Mouse (Mus musculus): ENCODE data around the gene Ripply1. TPM values are rescaled to one million over a fixed set of nuclear protein-coding genes. Genes with fewer than 3 reads are reported as not detected.

The Ripply1 gene
- not detected in 2 replicates for polyA plus RNA-seq (2011; ENCODE audit: insufficient read depth, insufficient read length, low replicate concordance, missing spikeins)

GRCm38 (mm10) chrX:139782278-139783044, at the start of gene Ripply1:
TSS of gene Ripply1 (minus strand) at chrX:139782353.
- 70% methylated on average over 6 of the region's 6 CpGs for WGBS
- no peak within 1 kb of the TSS for H3K4me3 ChIP-seq (replicated peaks; ENCODE audit: control insufficient read depth, low read depth, low read length)
- H3K27ac ChIP-seq (ENCODE audit: control insufficient read depth, insufficient read depth, low read depth, low read length, poor library complexity), result no peak within 1 kb of the TSS
- H3K4me1 ChIP-seq (ENCODE audit: control insufficient read depth, insufficient read depth, low read length), result no peaks in the 10 kb centered on the region
- no peak for TF ChIP-seq CTCF (IDR thresholded peaks at IDR 0.05; ENCODE audit: control insufficient read depth, insufficient read depth, low read length)
- no peak for TF ChIP-seq POLR2A (IDR thresholded peaks at IDR 0.05; ENCODE audit: borderline replicate concordance, control insufficient read depth, low read depth, low read length)

DNA sequence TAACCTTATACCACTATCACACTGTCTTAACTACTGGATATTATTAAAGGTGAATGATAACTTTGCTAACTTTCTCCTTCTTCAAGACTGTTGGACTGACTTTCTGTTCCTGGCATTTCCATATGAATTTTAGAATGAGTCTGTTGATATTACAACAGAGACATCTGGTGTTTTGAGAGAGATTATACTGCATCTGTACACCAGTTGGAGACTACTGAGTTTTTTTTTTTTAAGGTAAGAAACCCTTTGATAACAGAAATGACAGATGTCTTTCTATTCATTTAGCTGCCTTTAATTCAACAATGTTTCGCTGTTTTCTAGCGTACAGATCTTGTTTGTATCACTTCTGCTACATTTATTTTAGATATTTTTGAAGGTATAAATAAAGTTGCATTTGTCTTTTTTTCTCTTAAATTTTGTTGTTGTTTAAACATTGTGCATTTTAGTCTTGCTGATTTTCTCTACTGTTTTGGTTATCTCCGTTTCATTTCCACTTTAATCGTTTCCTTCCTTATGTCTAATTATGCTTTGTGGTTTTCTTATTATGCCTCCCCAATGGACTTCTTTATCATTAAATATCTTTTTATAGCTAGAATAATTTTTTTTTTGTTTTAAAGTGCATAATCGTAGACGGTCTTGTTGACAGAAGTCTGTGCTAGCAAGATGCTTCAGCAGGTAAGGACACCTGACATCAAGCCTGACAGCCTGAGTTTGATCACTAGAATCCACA, 46.4 kb upstream of the Ripply1 start:
- 59% methylated on average over 6 of the region's 6 CpGs for WGBS
- Histone ChIP-seq H3K4me1 (ENCODE audit: control insufficient read depth, insufficient read depth, low read length) (no peaks in the 10 kb centered on the region), H3K27ac (ENCODE audit: control insufficient read depth, insufficient read depth, low read depth, low read length, poor library complexity) (no peak overlapping the region), H3K4me3 (replicated peaks; ENCODE audit: control insufficient read depth, low read depth, low read length) (no peak overlapping the region)
- TF ChIP-seq CTCF (IDR thresholded peaks at IDR 0.05; ENCODE audit: control insufficient read depth, insufficient read depth, low read length) (no peak), POLR2A (IDR thresholded peaks at IDR 0.05; ENCODE audit: borderline replicate concordance, control insufficient read depth, low read depth, low read length) (no peak)

DNA sequence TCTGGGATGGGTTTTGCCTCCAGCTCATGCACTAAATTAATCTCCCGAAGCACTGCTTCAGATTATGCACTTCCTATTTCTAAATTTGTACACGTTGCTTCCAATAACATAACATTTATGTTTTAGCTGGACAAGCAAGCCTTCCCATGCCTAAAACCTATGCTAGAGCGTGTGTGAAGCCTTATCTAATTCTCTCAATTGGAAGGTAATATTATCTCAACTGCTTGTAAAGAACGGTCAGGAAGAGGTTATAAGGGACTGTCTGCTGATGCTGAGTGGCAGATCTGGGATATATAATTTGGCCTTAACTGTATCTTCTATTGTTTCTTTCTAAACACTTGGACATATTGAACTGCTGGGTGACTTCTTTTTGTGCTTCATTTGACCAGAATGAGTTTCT, 44.8 kb upstream of the Ripply1 start:
- Histone ChIP-seq H3K27ac (ENCODE audit: control insufficient read depth, insufficient read depth, low read depth, low read length, poor library complexity) (no peak overlapping the region), H3K4me3 (replicated peaks; ENCODE audit: control insufficient read depth, low read depth, low read length) (no peak overlapping the region), H3K4me1 (ENCODE audit: control insufficient read depth, insufficient read depth, low read length) (no peaks in the 10 kb centered on the region)
- WGBS, result 55% methylated on average over 4 of the region's 4 CpGs
- TF ChIP-seq POLR2A (IDR thresholded peaks at IDR 0.05; ENCODE audit: borderline replicate concordance, control insufficient read depth, low read depth, low read length) (no peak), CTCF (IDR thresholded peaks at IDR 0.05; ENCODE audit: control insufficient read depth, insufficient read depth, low read length) (no peak)

GRCm38 (mm10) chrX:139825402-139825801, 43.2 kb upstream of the Ripply1 start:
- TF ChIP-seq CTCF (IDR thresholded peaks at IDR 0.05; ENCODE audit: control insufficient read depth, insufficient read depth, low read length) (no peak), POLR2A (IDR thresholded peaks at IDR 0.05; ENCODE audit: borderline replicate concordance, control insufficient read depth, low read depth, low read length) (no peak)
- no peak overlapping the region for H3K27ac ChIP-seq (ENCODE audit: control insufficient read depth, insufficient read depth, low read depth, low read length, poor library complexity)
- WGBS, result 85% methylated on average over 1 of the region's 1 CpGs
- no peak overlapping the region for H3K4me3 ChIP-seq (replicated peaks; ENCODE audit: control insufficient read depth, low read depth, low read length)
- H3K4me1 ChIP-seq (ENCODE audit: control insufficient read depth, insufficient read depth, low read length), result no peaks in the 10 kb centered on the region

- Histone ChIP-seq H3K4me1 (ENCODE audit: control insufficient read depth, insufficient read depth, low read length) (no peaks in the 10 kb centered on the region; the same call in 1 of the 2 replicates), H3K27ac (ENCODE audit: control insufficient read depth, insufficient read depth, low read depth, low read length, poor library complexity) (no peak overlapping the region), H3K4me3 (replicated peaks; ENCODE audit: control insufficient read depth, low read depth, low read length) (no peak overlapping the region)
- 56% methylated on average over 5 of the region's 5 CpGs for WGBS
- no peak for TF ChIP-seq CTCF (IDR thresholded peaks at IDR 0.05; ENCODE audit: control insufficient read depth, insufficient read depth, low read length)
- no peak for TF ChIP-seq POLR2A (IDR thresholded peaks at IDR 0.05; ENCODE audit: borderline replicate concordance, control insufficient read depth, low read depth, low read length)
Measured at GRCm38 (mm10) chrX:139815201-139815600, 33.0 kb upstream of the Ripply1 start.

DNA sequence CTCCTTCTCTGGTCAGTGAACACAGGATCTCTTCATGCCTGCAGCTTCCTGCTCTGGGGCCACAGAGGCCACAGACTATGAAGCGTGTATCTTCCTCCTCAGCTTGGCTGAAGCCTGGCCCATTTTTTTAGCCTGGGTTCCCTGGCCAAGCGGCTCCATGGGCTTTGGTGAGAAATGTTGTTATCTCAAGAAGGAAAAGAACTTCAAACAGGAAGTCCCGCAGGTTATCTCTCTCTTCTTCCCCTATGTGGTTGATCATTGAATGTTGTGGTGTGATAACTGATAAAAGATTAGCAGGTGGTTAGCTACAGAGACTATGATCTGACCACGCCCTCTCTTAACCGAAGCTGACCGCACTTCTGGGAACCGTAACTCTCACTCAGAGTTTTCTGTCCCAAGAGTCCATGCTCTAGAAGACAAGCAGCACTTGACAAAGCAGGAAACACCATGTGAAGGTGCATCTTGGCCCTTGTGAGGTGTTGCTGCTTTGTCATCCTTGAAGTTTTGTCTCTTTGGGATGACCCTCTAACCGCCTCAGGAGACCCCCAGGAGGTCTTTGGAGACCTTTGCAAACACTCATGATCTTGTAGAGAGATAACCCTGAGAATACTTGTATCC, 32.0 kb upstream of the Ripply1 start:
- no peak overlapping the region for H3K4me3 ChIP-seq (replicated peaks; ENCODE audit: control insufficient read depth, low read depth, low read length)
- TF ChIP-seq CTCF (IDR thresholded peaks at IDR 0.05; ENCODE audit: control insufficient read depth, insufficient read depth, low read length), result no peak
- TF ChIP-seq POLR2A (IDR thresholded peaks at IDR 0.05; ENCODE audit: borderline replicate concordance, control insufficient read depth, low read depth, low read length), result no peak
- H3K4me1 ChIP-seq (ENCODE audit: control insufficient read depth, insufficient read depth, low read length), result no peaks in the 10 kb centered on the region; the same call in 1 of the 2 replicates
- H3K27ac ChIP-seq (ENCODE audit: control insufficient read depth, insufficient read depth, low read depth, low read length, poor library complexity), result no peak overlapping the region
- 18% methylated on average over 8 of the region's 8 CpGs for WGBS

- Histone ChIP-seq H3K4me1 (ENCODE audit: control insufficient read depth, insufficient read depth, low read length) (no peaks in the 10 kb centered on the region; the same call in 1 of the 2 replicates), H3K27ac (ENCODE audit: control insufficient read depth, insufficient read depth, low read depth, low read length, poor library complexity) (no peak overlapping the region), H3K4me3 (replicated peaks; ENCODE audit: control insufficient read depth, low read depth, low read length) (no peak overlapping the region)
- 26% methylated on average over 9 of the region's 9 CpGs for WGBS
- no peak for TF ChIP-seq POLR2A (IDR thresholded peaks at IDR 0.05; ENCODE audit: borderline replicate concordance, control insufficient read depth, low read depth, low read length)
- TF ChIP-seq CTCF (IDR thresholded peaks at IDR 0.05; ENCODE audit: control insufficient read depth, insufficient read depth, low read length), result no peak
Measured at GRCm38 (mm10) chrX:139813299-139814002, 31.3 kb upstream of the Ripply1 start.
